Mouse (Mus musculus): ENCODE results near the gene Fzd9. TPM values are rescaled to one million over a fixed set of nuclear protein-coding genes. Genes with fewer than 3 reads are reported as not detected.

The Fzd9 gene
- polyA plus RNA-seq, 1 experiment from 2014 or later, result 1.7 TPM

- Histone ChIP-seq H3K9ac (no peak overlapping the region), H3K4me1 (peaks cover 12% of the 10 kb centered on the region), H3K27me3 (no peaks in the 10 kb centered on the region), H3K36me3 (no peaks in the 10 kb centered on the region), H3K9me3 (replicated peaks) (no peaks in the 10 kb centered on the region), H3K27ac (no peak overlapping the region), H3K4me2 (no peak overlapping the region), H3K4me3 (replicated peaks) (no peak overlapping the region)
- WGBS, result 49% methylated on average over 8 of the region's 8 CpGs
- ATAC-seq (replicated peaks; ENCODE audit: low FRiP score), result no peak
These were observed 18.4 kb upstream of the Fzd9 start for GRCm38 (mm10) chr5:135269451-135269850.

GRCm38 (mm10) chr5:135264548-135264947, 13.5 kb upstream of the Fzd9 start:
- Histone ChIP-seq H3K4me3 (replicated peaks) (peak overlapping the region; percentile 26; the same call in 1 of the 2 replicates), H3K9ac (no peak overlapping the region), H3K36me3 (no peaks in the 10 kb centered on the region), H3K4me2 (peak overlapping the region; percentile 54), H3K4me1 (peaks cover 20% of the 10 kb centered on the region), H3K27ac (peak overlapping the region; percentile 72), H3K9me3 (replicated peaks) (no peaks in the 10 kb centered on the region), H3K27me3 (no peaks in the 10 kb centered on the region)
- ATAC-seq (replicated peaks; ENCODE audit: low FRiP score), result peak; percentile 62; the same call in 1 of the 2 replicates
- 36% methylated on average over 9 of the region's 9 CpGs for WGBS

- Histone ChIP-seq H3K4me1 (peaks cover 14% of the 10 kb centered on the region), H3K4me3 (replicated peaks) (peak overlapping the region; percentile 26), H3K27ac (peak overlapping the region; percentile 72), H3K9ac (no peak overlapping the region), H3K9me3 (replicated peaks) (no peaks in the 10 kb centered on the region), H3K27me3 (no peaks in the 10 kb centered on the region), H3K4me2 (peak overlapping the region; percentile 54), H3K36me3 (no peaks in the 10 kb centered on the region)
- peak; percentile 67 for ATAC-seq (replicated peaks; ENCODE audit: low FRiP score)
- 10% methylated on average over 17 of the region's 17 CpGs for WGBS
These were observed 13.0 kb upstream of the Fzd9 start for GRCm38 (mm10) chr5:135263866-135264503.

- H3K4me1 ChIP-seq, result peaks cover 19% of the 10 kb centered on the region
- peak overlapping the region; percentile 68 for H3K27ac ChIP-seq
- H3K9me3 ChIP-seq (replicated peaks), result no peaks in the 10 kb centered on the region
- H3K9ac ChIP-seq, result peak overlapping the region; percentile 45
- no peaks in the 10 kb centered on the region for H3K27me3 ChIP-seq
- H3K4me2 ChIP-seq, result peak overlapping the region; percentile 57
- WGBS, result 22% methylated on average over 30 of the region's 30 CpGs
- peak overlapping the region; percentile 33 for H3K4me3 ChIP-seq (replicated peaks)
- ATAC-seq (replicated peaks; ENCODE audit: low FRiP score), result no peak
- no peaks in the 10 kb centered on the region for H3K36me3 ChIP-seq
These were observed 7.5 kb upstream of the Fzd9 start for GRCm38 (mm10) chr5:135258280-135259150.

GRCm38 (mm10) chr5:135257559-135257958, 6.5 kb upstream of the Fzd9 start:
- Histone ChIP-seq H3K4me1 (peaks cover 19% of the 10 kb centered on the region), H3K27me3 (no peaks in the 10 kb centered on the region), H3K4me2 (no peak overlapping the region), H3K27ac (no peak overlapping the region), H3K9me3 (replicated peaks) (no peaks in the 10 kb centered on the region), H3K9ac (no peak overlapping the region), H3K36me3 (no peaks in the 10 kb centered on the region), H3K4me3 (replicated peaks) (no peak overlapping the region)
- WGBS, result 84% methylated on average over 12 of the region's 12 CpGs
- ATAC-seq (replicated peaks; ENCODE audit: low FRiP score), result no peak

GRCm38 (mm10) chr5:135256166-135256565, 5.1 kb upstream of the Fzd9 start:
- H3K4me2 ChIP-seq, result no peak overlapping the region
- no peak overlapping the region for H3K4me3 ChIP-seq (replicated peaks)
- no peak overlapping the region for H3K9ac ChIP-seq
- no peaks in the 10 kb centered on the region; the same call in 1 of the 2 replicates for H3K27me3 ChIP-seq
- no peak overlapping the region for H3K27ac ChIP-seq
- peaks cover 22% of the 10 kb centered on the region for H3K4me1 ChIP-seq
- WGBS, result 90% methylated on average over 3 of the region's 3 CpGs
- no peaks in the 10 kb centered on the region for H3K36me3 ChIP-seq
- no peak for ATAC-seq (replicated peaks; ENCODE audit: low FRiP score)
- H3K9me3 ChIP-seq (replicated peaks), result no peaks in the 10 kb centered on the region

- no peaks in the 10 kb centered on the region for H3K36me3 ChIP-seq
- 8% methylated on average over 12 of the region's 12 CpGs for WGBS
- no peaks in the 10 kb centered on the region for H3K9me3 ChIP-seq (replicated peaks)
- ATAC-seq (replicated peaks; ENCODE audit: low FRiP score), result no peak
- H3K27me3 ChIP-seq, result peaks cover 22% of the 10 kb centered on the region
- no peak overlapping the region for H3K9ac ChIP-seq
- H3K4me2 ChIP-seq, result no peak overlapping the region
- no peak overlapping the region for H3K4me3 ChIP-seq (replicated peaks)
- 0 out of 2 replicates have a peak overlapping the region, but pooled peaks have one; percentile 8 for H3K27ac ChIP-seq
- H3K4me1 ChIP-seq, result peaks cover 34% of the 10 kb centered on the region
These were observed 2.8 kb upstream of the Fzd9 start for GRCm38 (mm10) chr5:135253741-135254401.

GRCm38 (mm10) chr5:135250186-135251078, 598 bp downstream of the Fzd9 start:
- 2% methylated on average over 83 of the region's 92 CpGs for WGBS
- peak; percentile 73 for ATAC-seq (replicated peaks; ENCODE audit: low FRiP score)
- peaks cover 25% of the 10 kb centered on the region for H3K27me3 ChIP-seq
- peaks cover 28% of the 10 kb centered on the region for H3K4me1 ChIP-seq
- H3K36me3 ChIP-seq, result peaks cover 20% of the 10 kb centered on the region
- no peaks in the 10 kb centered on the region for H3K9me3 ChIP-seq (replicated peaks)
- no peak overlapping the region for H3K27ac ChIP-seq
- H3K4me3 ChIP-seq (replicated peaks), result peak overlapping the region; percentile 57
- peak overlapping the region; percentile 47 for H3K9ac ChIP-seq
- H3K4me2 ChIP-seq, result peak overlapping the region; percentile 99

- H3K36me3 ChIP-seq, result peaks cover 33% of the 10 kb centered on the region
- H3K9ac ChIP-seq, result no peak overlapping the region
- no peak for ATAC-seq (replicated peaks; ENCODE audit: low FRiP score)
- H3K27me3 ChIP-seq, result peaks cover 25% of the 10 kb centered on the region
- no peak overlapping the region for H3K4me3 ChIP-seq (replicated peaks)
- no peak overlapping the region for H3K27ac ChIP-seq
- H3K4me2 ChIP-seq, result no peak overlapping the region
- H3K9me3 ChIP-seq (replicated peaks), result no peaks in the 10 kb centered on the region
- 85% methylated on average over 16 of the region's 16 CpGs for WGBS
- H3K4me1 ChIP-seq, result peaks cover 26% of the 10 kb centered on the region
These were observed 1.9 kb downstream of the Fzd9 start for GRCm38 (mm10) chr5:135248956-135249676.

GRCm38 (mm10) chr5:135247337-135247736, 3.7 kb downstream of the Fzd9 start:
- WGBS, result 74% methylated on average over 9 of the region's 9 CpGs
- H3K4me1 ChIP-seq, result peaks cover 17% of the 10 kb centered on the region
- no peaks in the 10 kb centered on the region for H3K9me3 ChIP-seq (replicated peaks)
- H3K27me3 ChIP-seq, result peaks cover 25% of the 10 kb centered on the region
- H3K27ac ChIP-seq, result no peak overlapping the region
- no peak for ATAC-seq (replicated peaks; ENCODE audit: low FRiP score)
- peaks cover 51% of the 10 kb centered on the region for H3K36me3 ChIP-seq
- H3K4me2 ChIP-seq, result no peak overlapping the region
- no peak overlapping the region for H3K4me3 ChIP-seq (replicated peaks)
- no peak overlapping the region for H3K9ac ChIP-seq

GRCm38 (mm10) chr5:135246531-135246930, 4.5 kb downstream of the Fzd9 start:
- 69% methylated on average over 4 of the region's 4 CpGs for WGBS
- Histone ChIP-seq H3K4me2 (no peak overlapping the region), H3K9ac (no peak overlapping the region), H3K4me1 (peaks cover 17% of the 10 kb centered on the region), H3K27me3 (peaks cover 25% of the 10 kb centered on the region), H3K9me3 (replicated peaks) (no peaks in the 10 kb centered on the region), H3K4me3 (replicated peaks) (no peak overlapping the region), H3K27ac (no peak overlapping the region), H3K36me3 (peaks cover 59% of the 10 kb centered on the region)
- ATAC-seq (replicated peaks; ENCODE audit: low FRiP score), result no peak
